Mouse (Mus musculus) brain, embryonic 14.5 days (tissue): Measurements from ENCODE around the gene Gdf15.

Experiments used
- CTCF ChIP-seq: fragments of 200-500 bp; IDR thresholded peaks from 2 replicates; pipeline ENCODE4 v1.5.1; 2012; ENCODE audit warnings: inconsistent platforms, mild to moderate bottlenecking, moderate library complexity, borderline replicate concordance; ENCODE audit not compliant: insufficient read depth, insufficient read length; ENCODE audit errors: extremely low read depth
- POLR2A ChIP-seq: fragments of 200-500 bp; IDR thresholded peaks from 2 replicates; pipeline ENCODE4 v1.6.1; 2012; ENCODE audit warnings: mild to moderate bottlenecking, inconsistent platforms, borderline replicate concordance; ENCODE audit not compliant: poor library complexity, insufficient read depth, insufficient read length, severe bottlenecking; ENCODE audit errors: extremely low read depth

DNA sequence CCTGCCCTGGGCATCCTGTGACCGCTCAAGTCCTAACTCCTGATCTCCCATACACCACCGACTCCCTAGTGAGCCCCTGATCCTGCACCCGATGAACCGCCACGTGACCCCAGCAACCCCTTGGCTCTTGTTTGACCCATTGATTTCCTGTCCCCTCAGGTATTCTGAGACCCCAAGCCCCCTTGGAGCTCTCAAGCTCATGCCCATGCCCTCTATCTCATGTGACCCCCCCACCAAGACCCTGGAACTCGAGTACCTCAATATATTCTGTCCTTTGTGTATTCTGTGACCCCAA is 24.7 kb downstream of the Gdf15 start:
- TF ChIP-seq POLR2A (no peak), CTCF (no peak)
